Mouse (Mus musculus): ENCODE measurements around the gene Sept9.

The Sept9 gene

DNA sequence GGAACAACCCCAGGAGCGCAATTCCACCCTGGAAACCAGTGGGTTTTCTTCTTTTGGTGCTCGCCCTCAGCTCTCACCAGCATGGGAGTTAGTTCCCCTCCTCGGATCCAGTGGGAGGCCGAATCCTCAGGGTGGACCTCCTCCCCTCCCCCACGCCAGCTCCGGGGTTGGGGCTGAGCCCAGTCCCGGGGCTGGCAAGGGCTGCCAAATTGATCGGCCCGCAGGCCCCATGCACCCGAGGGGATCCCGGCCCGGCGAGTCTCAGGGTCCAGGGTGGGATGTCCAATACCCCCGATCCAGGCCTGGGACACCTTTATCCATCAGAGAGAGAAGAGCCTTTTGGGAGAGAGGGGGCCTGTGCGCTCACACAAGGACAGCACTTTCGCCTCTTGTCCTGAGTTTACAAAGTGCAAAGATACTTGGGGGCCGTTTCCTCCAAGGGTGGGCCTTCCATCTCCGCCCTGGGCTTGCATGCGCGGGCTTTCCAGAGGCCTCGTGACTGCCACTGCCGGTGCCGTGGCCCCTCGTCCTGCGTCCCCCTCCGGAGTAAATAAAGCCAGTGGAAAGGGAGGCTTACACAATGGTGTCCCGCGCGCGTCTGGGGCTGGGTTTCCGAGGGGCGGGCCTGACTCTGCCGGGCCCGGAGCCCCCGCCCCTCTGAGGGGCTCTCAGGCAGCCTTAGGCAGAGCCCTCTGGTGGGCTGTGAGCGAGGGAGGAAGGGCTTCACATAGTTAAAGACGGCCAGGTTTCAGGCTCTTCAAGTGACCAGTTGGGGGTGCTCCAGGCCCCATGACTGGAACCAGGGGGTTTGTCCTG lies 67.7 kb downstream of the Sept9 start:
- DNase-seq, result peak; percentile 83

DNA sequence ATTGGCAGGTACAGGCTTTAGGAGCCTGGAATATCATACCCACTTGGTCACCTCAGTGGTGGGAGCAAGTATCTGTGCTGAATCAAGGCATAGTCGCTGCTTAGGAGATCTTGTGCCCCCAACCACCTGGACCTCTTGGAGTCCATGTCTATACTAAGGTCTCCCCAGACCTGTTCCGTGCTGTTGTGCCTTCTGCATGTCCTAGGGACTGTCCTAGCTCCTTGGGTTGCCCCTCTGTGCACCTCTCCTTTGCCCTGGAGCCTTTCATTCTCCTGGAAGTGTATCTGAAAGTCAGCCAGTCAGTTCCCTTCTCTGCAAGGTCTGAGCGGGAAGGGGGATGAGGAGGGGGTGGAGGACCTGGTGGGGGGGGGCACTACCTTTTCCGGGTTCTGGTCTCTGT lies 68.4 kb downstream of the Sept9 start:
- no peak for DNase-seq

DNA sequence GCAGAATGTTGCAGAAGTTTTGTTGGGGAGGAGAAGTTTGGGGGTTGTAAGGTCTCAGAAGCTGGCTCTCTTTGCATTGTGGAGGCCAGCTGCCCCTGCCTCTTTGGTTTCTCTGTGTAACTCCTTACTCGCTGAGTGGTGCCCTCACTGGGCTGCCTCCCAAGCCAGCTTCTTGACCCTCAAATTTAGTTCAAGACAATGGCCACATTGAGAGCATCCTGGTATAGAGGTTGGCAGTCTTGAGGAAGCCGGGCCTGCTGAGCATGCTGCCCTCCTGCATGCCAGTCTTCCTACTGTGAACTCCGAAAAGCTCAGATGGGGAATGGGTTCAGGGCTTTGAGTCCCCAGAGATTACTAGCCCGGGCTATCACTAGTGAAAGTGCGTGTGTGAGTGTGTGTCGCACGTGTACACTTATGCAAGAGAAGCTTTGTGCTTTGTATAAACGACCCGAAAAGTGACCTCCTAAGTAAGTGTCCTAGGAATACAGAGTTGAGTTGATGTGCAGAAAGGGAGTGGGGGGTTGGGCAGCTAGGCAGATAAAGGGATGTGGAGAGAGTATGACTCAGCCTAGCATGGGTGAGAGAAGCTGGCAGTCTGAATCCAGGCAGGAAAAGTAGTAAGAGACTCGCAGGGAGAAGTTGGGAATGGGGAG lies 69.0 kb downstream of the Sept9 start:
- no peak for DNase-seq

DNA sequence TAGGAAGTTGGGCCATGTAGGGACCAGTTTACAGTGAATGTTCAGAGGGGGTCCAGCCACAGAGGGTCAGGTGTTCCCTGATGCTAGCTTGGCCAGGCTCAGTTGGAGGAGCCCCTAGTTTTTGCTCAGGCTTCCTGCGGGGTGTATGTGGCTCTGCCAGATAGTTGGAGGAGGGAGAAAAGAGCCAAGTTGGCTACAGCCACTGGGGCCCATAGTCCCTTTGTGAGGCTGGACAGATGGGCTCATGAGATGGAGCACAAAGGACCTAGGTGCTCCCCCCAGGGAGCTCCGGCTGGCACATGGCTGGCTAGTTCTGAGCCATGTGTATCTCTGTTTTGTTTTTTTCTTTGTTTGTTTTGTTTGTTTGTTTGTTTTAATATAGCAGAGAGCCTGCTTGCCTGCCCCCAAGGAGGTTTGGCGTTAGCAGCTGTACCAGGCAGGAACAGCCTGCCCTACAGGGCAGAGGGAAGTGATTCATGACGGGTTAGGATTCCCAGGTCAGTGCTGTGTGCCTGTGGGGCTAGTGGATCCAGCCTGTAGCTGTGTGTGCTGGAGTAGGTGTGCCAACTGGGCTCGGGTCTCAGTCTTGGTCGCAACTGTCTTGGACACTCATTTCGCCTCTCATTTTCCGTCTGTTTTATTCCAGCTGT lies 69.7 kb downstream of the Sept9 start:
- DNase-seq, result no peak

DNA sequence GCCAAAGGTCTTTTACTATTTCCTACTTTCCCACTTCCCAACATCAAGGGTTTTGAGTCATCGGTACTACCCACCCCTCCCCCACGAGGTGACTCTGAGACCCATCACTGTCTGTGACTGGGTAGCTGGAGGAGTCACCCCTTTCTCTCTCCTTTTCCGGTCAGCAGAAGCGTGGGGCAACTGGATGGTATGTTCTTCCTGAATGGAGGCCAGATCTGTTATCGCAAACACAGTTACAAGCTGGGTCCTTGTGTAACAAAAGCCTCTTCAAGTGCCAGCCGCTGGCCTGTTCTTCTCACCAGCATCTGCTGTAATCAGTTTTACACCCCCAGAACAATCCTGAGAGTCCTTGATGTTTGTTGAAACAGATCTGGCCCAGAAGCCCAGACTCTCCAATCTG lies 70.5 kb downstream of the Sept9 start:
- DNase-seq, result no peak

DNA sequence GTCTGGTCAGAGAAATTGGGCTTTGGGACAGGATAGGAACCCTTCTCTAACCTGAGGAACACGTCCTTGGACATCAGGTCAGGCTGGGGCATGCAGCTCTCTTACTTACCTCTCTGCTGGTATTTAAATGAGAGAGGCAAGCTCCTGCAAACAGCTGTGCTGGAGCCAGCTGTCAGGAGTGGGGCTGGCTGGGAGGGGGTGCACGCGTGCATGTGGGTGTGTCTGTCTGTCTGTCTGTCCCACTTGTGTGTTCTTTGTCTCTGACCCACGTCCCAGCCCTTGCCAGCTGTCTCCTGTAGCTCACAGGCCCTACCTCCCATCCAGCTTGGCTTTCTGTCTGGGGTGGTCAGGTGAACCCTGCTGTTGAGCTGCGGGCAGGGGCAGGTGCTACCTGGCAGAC lies 75.5 kb downstream of the Sept9 start:
- DNase-seq, result peak; percentile 46

DNA sequence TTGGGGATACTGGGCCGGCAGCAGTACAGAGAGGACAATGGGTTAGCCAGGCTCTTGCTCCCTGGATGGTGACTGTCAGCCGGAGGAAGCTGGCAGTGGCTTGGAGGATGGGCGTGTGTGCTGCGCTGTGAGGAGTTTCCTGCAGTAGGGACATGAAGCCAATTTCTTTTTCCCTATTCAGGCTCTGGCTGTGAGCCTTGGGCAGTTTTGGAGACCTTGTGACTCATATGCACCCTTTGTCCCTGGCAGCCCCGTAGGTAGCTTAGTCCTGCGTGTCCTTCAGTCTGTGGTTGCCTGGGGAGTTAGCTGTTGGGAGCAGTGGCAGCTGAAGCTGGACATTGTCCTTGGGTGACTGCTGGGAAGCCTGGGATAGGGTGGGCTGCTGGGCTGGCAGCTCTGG lies 76.5 kb downstream of the Sept9 start:
- DNase-seq, result no peak

DNA sequence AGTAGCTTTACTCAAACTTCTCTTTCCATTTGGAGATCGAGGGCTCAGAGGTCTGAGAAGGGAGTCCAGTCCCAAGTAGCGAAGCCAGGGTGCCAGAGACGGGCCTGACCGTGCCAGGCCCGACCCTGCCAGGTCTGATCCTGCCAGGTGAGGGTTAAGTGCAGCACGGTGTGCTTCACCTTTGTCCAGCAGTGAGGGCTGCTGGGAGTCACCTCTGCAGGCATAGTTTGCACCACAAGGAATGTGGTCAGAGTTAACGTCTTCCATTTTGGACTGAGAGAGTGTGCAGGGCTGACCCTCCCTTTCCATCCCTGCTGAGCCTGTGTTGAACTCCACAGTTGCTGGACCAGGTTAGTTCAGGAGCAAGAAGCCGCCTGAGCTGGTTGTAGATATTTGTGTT lies 77.5 kb downstream of the Sept9 start:
- no peak for DNase-seq

DNA sequence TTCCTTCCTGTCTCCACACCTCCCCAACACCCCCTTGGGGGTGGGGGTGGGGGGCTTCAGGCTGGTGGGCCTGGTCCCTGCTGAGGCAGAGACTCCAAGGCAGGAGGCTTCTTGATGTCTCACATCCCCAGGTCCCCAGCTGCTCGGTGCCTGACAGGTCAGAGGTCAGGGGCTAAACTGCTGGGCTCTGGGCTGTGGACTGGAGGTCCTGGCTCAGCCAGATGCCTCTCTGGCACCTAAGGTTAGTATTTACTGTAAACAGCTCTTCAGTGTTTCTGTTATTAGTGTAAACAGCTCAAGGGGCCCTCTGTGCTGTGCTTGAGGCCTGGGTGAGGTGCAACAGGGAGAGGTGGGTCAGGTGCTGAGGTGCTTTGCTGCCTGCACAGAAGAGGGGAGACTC lies 78.7 kb downstream of the Sept9 start:
- DNase-seq, result no peak

DNA sequence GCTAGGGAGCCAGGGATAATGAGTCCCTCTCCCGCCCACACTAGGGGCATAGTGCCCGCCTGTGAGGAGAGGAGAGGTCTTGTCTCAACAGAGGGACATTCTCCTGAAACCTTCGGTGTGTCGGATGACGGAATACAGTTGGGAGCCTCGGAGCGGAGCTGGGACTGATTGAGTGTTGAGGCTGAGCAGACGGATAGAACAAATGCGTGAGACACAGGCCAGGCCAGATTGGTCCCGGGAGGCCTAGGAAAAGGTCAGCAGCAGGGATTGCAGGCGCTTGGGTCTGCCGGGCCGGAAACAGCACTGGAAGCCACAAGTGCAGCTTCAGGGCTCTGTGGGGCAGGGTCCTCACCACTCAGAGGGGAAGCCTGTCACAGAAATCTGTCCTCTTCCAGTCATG lies 79.1 kb downstream of the Sept9 start:
- no peak for DNase-seq

DNA sequence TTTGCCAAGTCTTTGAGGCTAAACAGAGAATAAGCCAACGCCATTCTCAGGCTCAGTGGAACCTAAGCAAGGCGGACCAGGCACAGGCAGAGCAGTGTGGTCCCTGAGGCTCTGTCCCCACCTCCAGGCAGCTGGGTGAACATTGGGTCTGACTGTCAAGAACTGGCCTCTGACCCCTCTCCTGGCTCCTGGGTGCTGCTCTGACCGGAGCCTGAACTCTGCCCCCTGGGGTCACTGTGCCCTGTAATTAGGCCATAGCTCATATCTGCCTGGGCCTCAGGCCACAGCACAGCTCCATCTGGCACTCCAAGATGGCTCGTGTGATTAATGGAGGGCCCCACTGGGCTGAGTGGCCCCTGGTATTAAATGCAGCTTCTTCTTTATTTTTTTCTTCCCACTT lies 80.5 kb downstream of the Sept9 start:
- DNase-seq, result no peak

DNA sequence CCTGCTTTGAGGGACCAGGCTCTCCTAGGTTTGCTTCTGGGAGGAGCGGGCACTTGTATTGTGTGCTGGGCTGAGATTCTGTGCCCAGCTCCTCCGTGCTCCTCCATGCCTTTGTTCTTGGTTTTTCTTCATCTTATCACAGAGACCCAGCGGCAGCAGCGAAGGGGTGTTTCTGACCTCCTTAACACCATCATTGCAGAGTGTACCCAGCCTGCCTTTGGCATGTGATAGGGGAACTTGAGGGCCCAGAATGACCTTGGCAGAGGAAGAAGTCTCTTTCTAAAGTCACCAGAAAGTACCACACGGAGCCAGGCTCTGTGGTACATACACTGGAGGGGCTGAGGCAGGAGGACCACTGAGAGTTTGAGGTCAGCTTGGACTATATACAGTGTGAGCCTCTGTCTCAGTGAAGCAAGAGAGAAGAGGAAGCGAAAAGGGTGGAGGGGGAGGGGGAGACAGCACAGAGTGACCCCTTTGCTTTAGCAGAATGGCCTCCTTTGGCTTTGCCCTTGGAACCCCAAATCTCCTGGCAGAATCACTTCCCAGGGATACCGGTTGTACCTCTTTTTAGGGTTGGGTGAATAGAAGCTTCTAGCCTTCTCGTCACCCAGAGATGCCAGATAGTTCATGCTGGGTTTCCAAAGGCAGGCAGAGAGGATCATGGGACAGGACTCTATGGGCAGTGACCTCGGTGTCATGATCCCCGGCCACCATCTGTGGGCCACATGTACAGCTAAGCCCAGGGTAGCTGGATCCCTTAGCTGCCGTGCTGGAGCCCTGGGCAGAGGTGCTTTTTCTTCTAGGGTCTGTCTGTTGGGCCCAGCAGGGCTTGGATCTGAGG lies 83.8 kb downstream of the Sept9 start:
- no peak for DNase-seq

DNA sequence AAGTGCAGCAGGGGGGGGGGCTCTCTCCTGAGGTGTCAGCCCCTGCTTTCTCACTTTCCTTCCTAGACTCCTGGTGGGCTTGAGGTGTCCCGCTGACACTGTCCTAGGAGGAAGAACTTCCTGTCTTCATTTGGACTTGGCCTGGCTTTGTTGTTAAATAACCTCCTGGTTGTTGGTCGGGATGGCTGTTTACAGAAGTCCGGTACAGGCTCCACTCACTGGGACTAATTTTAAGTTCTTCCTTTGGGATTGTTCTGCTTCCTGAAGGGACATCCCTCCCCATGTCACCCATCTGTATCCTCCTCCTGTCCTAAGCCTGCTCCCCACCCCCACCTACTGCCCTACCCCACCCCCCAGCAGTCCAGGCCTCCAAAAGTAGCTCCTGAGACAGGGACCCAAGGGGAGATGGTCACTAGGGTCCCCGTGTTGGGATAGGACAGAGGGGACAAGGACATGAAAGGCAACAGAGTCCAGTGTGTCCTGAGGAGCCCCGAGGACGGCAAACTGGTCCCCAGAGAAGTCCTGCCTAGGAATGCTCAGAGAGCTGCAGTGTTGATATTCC lies 84.5 kb downstream of the Sept9 start:
- no peak for DNase-seq

DNA sequence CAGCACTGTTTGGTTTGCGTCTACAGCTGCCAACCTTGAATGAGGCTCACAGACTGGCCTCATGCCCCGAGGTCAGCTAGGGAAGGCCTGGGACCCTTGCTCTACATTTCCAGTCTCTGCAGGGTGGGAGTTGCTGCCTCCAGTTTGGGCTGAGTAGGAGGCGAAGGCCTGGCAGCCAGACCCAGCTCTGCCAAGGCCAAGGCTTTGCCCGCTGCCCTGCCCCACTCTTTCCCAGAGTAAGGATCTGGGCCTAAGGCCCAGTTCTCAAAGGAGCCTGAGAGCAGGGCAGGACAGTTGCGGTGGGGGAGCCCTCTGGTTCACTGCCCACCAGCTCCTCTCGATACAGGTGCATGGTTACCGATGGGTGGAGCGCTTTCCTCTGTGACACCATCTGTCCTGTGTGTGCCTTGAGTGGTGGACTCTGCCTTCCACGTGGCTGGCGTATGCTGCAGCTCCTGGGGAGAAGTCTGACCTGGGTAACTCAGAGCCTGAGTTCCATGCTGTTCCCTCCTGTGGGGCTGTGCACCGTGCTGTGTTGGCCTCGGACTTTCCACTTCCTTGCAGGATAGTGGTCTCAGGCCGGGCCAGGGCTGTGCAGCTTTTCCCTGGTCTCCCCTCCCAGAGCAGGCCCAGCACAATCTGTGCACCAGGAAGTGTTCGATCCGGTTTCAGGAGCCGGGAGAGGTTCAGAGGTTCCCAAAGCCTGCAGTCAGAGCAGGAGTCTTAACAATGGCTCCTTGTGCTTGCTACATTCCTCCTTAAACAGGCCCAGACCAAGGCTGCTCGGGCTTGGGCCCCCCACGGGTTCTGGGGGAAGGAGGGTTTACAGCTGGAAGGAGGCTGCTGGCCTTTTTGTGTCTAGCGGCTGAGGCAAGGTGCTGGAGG lies 85.5 kb downstream of the Sept9 start:
- DNase-seq, result no peak

DNA sequence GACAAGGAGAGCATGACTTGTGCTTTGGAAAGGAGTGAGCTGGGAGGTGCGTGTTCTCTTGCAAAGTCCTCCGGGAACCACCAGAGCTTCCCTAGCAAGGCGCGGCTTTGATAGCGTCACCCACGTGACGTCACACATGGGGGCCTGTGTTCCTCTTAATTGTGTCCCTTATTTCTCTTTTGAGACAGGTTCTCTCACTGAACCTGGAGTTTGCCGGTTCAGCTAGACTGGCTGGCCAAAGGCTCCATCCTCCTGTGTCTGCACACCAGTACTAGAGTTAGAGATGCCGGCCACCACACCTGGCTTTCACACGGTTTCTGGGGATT lies 86.1 kb downstream of the Sept9 start:
- DNase-seq, result no peak

DNA sequence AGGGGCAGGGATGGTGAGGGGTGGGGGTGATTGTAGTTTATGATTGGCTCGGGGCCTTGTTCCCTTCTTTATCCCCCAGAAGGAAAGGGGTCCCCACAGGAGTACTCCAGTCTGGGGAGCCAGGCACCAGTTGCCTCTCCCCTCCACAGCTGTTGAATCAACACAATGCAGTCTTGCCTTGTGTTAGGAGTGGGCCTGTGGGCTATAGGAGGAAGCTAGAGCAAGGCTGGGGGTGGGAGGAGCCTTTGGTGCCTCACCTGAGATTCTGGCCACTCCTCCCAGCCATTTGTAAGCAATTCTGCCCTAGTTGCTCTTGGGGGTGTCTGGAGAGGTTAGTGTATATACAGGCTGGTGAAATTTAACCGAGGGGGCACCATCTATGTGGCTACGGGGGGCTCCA lies 88.3 kb downstream of the Sept9 start:
- no peak for DNase-seq

DNA sequence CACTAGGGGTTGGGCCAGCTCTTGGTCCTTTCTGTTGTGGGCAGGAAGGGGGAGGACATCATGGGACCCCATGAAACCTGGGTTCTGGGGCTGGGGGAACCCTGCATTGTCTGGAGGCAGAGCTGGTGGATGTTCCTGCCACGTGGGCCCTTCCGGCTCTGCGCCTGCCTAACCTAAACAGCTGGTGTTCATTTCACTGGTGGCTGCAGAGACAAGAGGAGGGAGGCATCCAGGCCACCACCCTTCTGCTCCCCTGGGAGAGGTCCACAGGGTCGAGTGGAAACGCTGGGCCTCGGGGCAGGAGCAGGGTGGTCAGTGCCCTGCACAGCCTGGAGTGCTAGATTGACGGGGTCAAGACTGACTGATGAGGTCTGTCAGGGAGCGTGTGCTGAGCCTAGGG lies 89.3 kb downstream of the Sept9 start:
- DNase-seq, result no peak

DNA sequence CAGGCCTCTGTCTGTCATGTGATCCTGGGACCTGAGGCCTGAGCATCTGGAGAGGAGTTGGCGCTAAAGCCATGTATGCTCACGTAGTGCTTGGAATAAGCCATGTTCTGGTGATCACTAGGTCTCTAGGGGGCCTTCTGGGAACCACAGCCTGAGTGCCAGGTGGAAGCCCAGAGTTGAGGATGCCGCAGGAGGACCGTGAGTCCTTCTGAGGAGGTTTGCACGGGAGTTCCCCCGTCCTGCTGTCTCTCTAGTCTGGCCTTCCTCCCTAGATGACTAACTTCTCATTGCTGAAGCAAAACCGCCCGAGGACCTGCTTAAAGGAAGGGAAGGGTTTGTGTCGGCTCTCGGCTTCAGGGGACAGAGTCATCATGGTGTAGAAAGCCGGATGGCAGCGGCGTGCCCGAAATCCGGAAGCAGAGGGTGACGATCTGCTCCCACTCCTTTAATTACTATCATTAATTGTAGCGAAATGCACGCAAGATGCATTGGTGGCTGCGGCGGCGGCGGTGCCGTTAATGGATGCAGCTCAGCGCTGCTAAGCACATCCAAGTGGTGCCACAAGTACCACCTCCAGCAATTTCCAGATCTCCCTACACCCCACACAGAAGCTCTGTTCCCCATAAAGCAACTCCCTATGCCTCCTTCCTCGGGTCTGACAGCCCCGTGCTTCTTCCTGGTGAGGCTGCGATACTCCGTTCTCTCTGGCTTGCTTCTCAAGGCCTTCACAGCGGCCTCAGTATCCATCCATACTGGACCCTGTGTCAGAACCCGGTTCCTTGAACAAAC lies 92.0 kb downstream of the Sept9 start:
- no peak for DNase-seq

DNA sequence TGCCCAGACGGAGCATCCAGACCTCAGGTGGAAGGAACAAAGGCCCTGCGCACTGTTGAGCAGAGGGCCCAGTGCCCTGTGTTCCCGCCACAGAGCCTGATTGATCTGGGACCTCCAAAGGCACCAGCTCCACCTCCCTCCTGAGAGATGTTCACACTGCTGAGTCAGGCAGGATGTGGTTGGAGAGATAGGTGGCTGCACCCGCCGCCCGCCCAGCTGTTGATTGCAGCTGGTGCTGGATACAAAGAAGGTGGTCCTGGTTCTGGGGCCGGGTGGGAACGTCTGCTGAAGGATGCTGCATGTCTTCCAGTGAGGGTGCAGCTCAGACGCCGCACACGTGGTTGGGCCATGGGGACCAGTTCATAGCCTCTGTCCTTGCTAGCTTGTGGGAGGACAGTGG lies 93.0 kb downstream of the Sept9 start:
- DNase-seq, result peak; percentile 92

DNA sequence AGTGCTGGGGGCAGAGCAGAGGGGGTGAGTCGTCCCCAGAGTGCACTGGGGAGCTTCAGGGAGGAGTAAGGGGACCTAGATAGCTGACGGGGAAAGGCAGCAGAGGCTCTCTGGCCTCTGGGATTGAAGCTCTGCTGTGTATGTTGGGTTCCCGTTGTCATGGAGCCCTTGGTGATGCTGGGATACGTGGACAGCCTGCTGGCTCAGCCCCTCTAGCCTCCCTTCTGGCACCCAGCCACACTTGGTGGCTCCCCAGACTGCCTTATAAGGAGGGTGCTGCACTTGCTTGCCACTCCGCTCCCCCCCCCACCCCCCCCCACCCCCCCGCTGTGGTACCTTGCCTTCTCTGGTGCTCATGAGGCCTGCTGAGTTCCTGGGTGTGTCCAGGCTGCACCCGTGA lies 95.8 kb downstream of the Sept9 start:
- DNase-seq, result no peak

DNA sequence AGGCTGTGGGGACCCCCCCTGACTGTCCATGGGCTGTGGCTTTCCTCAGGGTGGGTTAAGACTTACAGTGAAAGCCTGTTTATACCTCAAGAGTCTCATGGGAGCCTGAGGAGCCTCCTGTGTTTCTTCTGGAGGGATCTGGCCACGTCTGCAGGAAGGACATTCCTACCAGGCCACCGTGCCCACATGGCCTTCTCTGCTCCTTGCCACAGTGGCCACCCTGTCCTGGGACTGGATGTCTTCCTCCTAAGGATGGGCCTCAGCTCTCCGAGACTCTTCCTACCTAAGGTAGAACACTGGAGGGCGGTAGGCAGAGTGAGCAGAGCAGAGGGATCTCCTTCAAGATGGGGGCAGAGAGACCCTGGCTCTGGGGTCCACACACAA lies 96.6 kb downstream of the Sept9 start:
- no peak for DNase-seq

All from thymus, postnatal 25 days (tissue).